Mouse (Mus musculus) neutrophil, adult 5-6 weeks (primary cell): ENCODE data around the gene Gm572. TPM values are rescaled to one million over a fixed set of nuclear protein-coding genes. Genes with fewer than 3 reads are reported as not detected.

Source experiments
- ATAC-seq: fragments of 151-379, 151-347 bp; 2 replicates; pipeline ENCODE4 v1.8.0; 2017; ENCODE audit warnings: mild to moderate bottlenecking, moderate TSS enrichment; ENCODE audit not compliant: insufficient number of reproducible peaks, poor library complexity, low FRiP score, severe bottlenecking; ENCODE audit errors: extremely low read depth
- total RNA-seq: library from RNA; stranded (forward); fragments of 200-1000 nt; gene quantifications from 2 replicates; pipeline ENCODE4 v1.2.3, GENCODE M21; 2017

The Gm572 gene
- 0.35 TPM in 1 of 2 replicates, not detected in the other for total RNA-seq

GRCm38 (mm10) chr4:148643291-148644156 lies at the start of gene Gm572:
Gene Gm572, plus strand, starts transcription at chr4:148643317.
- no peak for ATAC-seq

GRCm38 (mm10) chr4:148593996-148594395 lies 49.1 kb upstream of the Gm572 start:
- ATAC-seq = no peak

DNA sequence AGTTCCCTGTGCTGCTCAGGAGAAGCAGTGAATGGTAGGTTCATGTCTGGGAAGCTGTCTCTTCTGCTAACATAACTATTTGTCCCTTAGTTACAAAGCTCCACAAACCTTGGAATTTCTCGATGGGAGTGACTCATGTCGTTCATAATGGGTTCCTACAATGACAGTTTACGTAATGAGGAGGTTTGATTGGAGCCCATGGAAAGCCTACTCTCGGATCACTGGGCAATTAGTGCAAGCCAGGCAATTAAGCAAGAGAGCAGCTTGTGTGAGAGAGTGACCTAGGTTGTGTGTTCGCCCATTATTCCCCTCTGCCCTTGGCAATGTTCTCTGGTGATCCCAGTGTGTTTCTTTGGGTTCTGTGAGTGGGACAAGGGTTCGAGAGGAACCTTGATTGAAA lies 47.2 kb upstream of the Gm572 start:
- ATAC-seq = no peak

DNA sequence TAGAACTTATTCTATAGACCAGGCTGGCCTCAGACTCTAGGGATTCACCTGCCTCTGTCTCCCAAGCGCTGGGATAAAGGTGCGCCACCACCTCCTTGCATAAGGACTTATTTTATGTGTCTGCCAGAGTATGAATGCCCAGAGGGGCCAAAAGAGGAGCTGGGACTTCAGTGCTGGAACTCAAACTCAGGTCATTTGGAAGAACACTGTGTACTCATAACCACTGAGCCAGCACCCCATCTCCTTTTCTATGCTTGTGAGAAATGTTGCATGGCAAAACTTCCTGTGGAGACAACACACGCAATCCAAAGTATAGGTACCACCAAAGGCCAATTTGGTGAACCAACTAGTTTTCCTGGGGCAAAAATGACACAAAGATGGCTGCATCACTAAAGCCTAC lies 46.4 kb upstream of the Gm572 start:
- ATAC-seq = no peak

DNA sequence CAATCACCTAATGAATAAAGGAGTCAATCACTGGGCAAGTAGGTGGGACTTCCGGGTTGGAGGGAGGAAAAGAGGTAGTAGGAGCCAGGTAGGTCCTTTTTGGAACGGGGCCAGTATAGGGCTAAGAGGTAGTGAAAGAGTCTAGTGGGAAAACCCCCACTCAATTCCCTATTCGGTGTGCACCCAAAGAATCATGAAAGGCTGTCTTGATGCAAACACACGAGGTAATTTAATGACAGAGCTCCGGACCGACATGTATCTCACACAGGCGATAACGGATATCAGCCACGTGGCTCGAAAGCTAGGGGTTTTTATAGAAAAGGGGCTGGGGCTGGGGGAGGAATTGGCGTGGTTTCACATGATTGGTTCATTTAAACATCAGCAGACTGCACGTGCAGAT lies 44.3 kb upstream of the Gm572 start:
- no peak for ATAC-seq

GRCm38 (mm10) chr4:148600316-148600715 lies 42.8 kb upstream of the Gm572 start:
- no peak for ATAC-seq

DNA sequence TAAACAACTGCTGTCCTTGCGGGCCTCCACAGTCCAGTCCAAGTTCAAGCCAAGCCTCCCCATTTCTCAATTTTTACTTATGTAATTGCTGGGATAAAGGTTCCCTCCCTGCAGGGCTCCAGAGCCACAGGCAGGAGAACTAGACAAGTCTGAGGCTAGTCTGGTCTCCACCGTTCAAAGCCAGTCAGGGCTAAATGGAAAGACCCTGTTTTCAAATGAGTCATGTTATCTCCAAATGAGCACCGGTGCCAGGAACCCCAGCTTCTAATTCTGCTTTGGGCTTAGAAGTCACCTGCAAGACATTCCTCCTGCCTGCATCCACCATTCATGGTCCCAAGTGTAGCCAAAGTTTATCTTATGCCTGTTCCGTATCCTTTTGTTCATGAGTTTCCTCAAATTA lies 41.2 kb upstream of the Gm572 start:
- no peak for ATAC-seq

GRCm38 (mm10) chr4:148602357-148603120 lies 40.6 kb upstream of the Gm572 start, which contains the start of gene Masp2:
Gene Masp2, plus strand, starts transcription at chr4:148602554.
- no peak for ATAC-seq

GRCm38 (mm10) chr4:148603376-148604139 lies 39.6 kb upstream of the Gm572 start:
- ATAC-seq = no peak

GRCm38 (mm10) chr4:148604141-148604540 lies 39.0 kb upstream of the Gm572 start:
- ATAC-seq = no peak

- peak; percentile 55; the same call in 1 of the 2 replicates for ATAC-seq
Observed at GRCm38 (mm10) chr4:148604541-148605165, 38.5 kb upstream of the Gm572 start.

DNA sequence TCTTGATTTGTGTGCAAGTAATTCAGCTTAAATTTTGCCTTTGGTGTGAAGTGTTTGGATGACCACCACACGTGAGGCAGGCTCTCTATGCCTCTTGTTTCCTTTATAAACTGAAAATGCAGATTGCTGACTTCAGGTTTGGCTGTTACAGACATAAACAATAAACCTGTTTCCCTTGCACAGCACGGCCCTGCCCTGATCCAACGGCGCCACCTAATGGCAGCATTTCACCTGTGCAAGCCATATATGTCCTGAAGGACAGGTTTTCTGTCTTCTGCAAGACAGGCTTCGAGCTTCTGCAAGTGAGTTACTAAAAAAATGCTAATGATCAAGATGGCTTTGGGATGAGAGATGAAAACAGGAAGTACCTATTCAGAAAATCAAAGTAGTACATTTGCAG lies 35.4 kb upstream of the Gm572 start:
- ATAC-seq = peak; percentile 79

DNA sequence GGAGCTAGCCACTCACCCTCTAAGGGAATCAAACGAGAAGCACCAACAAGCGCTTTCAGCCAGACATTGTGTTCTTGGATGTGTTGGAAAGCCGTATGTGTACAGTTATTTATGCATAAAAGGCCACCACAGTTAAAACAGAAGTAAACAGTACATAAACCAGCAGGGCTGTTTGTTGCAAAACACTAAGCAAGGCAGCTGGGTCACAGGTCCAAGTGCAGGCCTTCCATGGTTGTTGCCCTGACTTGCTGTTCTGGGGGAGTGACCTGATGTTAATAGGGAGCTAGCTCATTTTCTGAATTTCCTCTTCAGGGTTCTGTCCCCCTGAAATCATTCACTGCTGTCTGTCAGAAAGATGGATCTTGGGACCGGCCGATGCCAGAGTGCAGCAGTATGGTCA lies 33.3 kb upstream of the Gm572 start:
- ATAC-seq = no peak

DNA sequence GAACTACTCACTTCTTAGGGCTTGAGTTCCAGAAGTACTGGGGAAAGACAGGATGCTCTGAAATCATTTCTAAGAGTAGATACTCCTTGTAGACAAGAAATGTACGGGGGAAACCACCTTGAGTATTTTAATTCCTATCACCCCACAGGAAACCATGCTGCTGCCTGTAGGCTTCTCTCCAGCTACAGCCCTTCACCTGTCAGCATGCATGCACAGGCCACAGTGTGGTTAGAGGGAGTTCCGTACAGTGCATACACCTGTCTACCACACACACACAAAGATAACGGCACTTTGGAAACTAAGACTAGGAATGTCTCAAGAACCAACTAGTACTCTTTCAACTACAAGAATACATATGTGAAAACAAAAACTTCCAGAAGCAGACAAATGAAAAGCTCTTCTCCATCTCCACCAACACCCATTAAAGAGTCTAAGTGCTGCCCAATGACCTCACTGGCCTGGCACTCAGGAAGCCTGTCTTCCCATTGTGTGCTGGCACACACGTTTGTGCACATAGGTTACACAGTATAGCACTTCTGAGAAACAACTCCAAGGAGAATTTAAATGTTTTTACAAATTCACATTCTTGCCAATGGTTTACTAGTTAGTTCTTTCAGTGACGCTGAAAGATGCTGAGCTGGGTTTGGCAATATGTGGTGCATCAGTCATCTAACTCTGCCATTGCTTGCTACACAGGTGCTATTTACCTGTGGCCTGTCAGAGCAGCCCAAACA lies 32.3 kb upstream of the Gm572 start:
- ATAC-seq = no peak

DNA sequence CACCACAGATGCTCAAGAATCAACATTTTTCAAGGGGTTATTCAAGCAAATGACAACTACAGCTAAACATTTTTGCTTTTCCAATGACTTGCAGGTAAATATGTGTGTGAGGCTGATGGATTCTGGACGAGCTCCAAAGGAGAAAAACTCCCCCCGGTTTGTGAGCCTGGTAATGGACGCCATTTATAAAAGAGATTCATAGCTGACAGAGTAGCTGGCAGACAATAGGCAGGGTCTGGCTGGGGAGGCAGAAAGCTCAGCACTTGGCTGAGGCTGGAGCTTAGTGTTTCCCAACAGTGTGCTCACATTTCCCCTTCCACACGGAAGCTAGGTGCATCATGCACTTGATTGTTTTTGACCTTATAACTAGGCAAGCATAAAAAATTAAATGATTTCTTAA lies 30.6 kb upstream of the Gm572 start:
- ATAC-seq = no peak

GRCm38 (mm10) chr4:148613738-148614137 lies 29.4 kb upstream of the Gm572 start:
- ATAC-seq = no peak

- no peak for ATAC-seq
Observed at GRCm38 (mm10) chr4:148619805-148620204, 23.3 kb upstream of the Gm572 start.

GRCm38 (mm10) chr4:148620718-148621117 lies 22.4 kb upstream of the Gm572 start:
- ATAC-seq = no peak
